Mouse (Mus musculus): Measurements from ENCODE around the gene Syndig1. TPM values are rescaled to one million over a fixed set of nuclear protein-coding genes. Genes with fewer than 3 reads are reported as not detected.

The Syndig1 gene
- polyA plus RNA-seq, 1 experiment from 2014 or later, result 4.7 TPM

- no peaks in the 10 kb centered on the region for H3K36me3 ChIP-seq
- H3K27ac ChIP-seq (replicated peaks), result no peak overlapping the region
- H3K27me3 ChIP-seq, result no peaks in the 10 kb centered on the region
- no peak overlapping the region for H3K9ac ChIP-seq
- H3K4me1 ChIP-seq, result no peaks in the 10 kb centered on the region; the same call in 1 of the 2 replicates
- H3K4me3 ChIP-seq (replicated peaks), result no peak overlapping the region
- no peak overlapping the region for H3K4me2 ChIP-seq (replicated peaks)
- no peaks in the 10 kb centered on the region for H3K9me3 ChIP-seq (replicated peaks)
- no peak for ATAC-seq (ENCODE audit: insufficient number of reproducible peaks, low FRiP score, low TSS enrichment, low read depth)
- 66% methylated on average over 5 of the region's 5 CpGs for WGBS
These were observed 101.0 kb downstream of the Syndig1 start for GRCm38 (mm10) chr2:149929986-149930385.

- no peaks in the 10 kb centered on the region for H3K27me3 ChIP-seq
- H3K4me1 ChIP-seq, result no peaks in the 10 kb centered on the region; the same call in 1 of the 2 replicates
- no peak overlapping the region for H3K27ac ChIP-seq (replicated peaks)
- WGBS, result 35% methylated on average over 2 of the region's 2 CpGs
- no peaks in the 10 kb centered on the region for H3K36me3 ChIP-seq
- H3K4me2 ChIP-seq (replicated peaks), result no peak overlapping the region
- H3K4me3 ChIP-seq (replicated peaks), result no peak overlapping the region
- H3K9me3 ChIP-seq (replicated peaks), result no peaks in the 10 kb centered on the region
- no peak overlapping the region for H3K9ac ChIP-seq
- no peak for ATAC-seq (ENCODE audit: insufficient number of reproducible peaks, low FRiP score, low TSS enrichment, low read depth)
These were observed 102.1 kb downstream of the Syndig1 start for GRCm38 (mm10) chr2:149931111-149931510.

- no peak for ATAC-seq (ENCODE audit: insufficient number of reproducible peaks, low FRiP score, low TSS enrichment, low read depth)
- H3K9me3 ChIP-seq (replicated peaks), result no peaks in the 10 kb centered on the region
- no peak overlapping the region for H3K4me2 ChIP-seq (replicated peaks)
- H3K27ac ChIP-seq (replicated peaks), result no peak overlapping the region
- no peak overlapping the region for H3K9ac ChIP-seq
- no peaks in the 10 kb centered on the region; the same call in 1 of the 2 replicates for H3K4me1 ChIP-seq
- H3K4me3 ChIP-seq (replicated peaks), result no peak overlapping the region
- no peaks in the 10 kb centered on the region for H3K27me3 ChIP-seq
- H3K36me3 ChIP-seq, result no peaks in the 10 kb centered on the region
These were observed 103.1 kb downstream of the Syndig1 start for GRCm38 (mm10) chr2:149932095-149932494.

GRCm38 (mm10) chr2:149933247-149933898 is 104.4 kb downstream of the Syndig1 start:
- H3K9me3 ChIP-seq (replicated peaks), result no peaks in the 10 kb centered on the region
- ATAC-seq (ENCODE audit: insufficient number of reproducible peaks, low FRiP score, low TSS enrichment, low read depth), result peak; percentile 41; the same call in 1 of the 2 replicates
- no peaks in the 10 kb centered on the region for H3K27me3 ChIP-seq
- H3K36me3 ChIP-seq, result no peaks in the 10 kb centered on the region
- no peak overlapping the region for H3K4me2 ChIP-seq (replicated peaks)
- 19% methylated on average over 2 of the region's 2 CpGs for WGBS
- H3K4me3 ChIP-seq (replicated peaks), result no peak overlapping the region
- H3K27ac ChIP-seq (replicated peaks), result 0 out of 2 replicates have a peak overlapping the region, but pooled peaks have one; percentile 5
- no peak overlapping the region for H3K9ac ChIP-seq
- H3K4me1 ChIP-seq, result no peaks in the 10 kb centered on the region; the same call in 1 of the 2 replicates

- WGBS, result 25% methylated on average over 4 of the region's 4 CpGs
- H3K27ac ChIP-seq (replicated peaks), result no peak overlapping the region
- no peak for ATAC-seq (ENCODE audit: insufficient number of reproducible peaks, low FRiP score, low TSS enrichment, low read depth)
These were observed 105.1 kb downstream of the Syndig1 start for GRCm38 (mm10) chr2:149934139-149934538.

GRCm38 (mm10) chr2:149938829-149939228 is 109.8 kb downstream of the Syndig1 start:
- no peak overlapping the region for H3K27ac ChIP-seq (replicated peaks)
- no peak for ATAC-seq (ENCODE audit: insufficient number of reproducible peaks, low FRiP score, low TSS enrichment, low read depth)
- 63% methylated on average over 4 of the region's 4 CpGs for WGBS

More at GRCm38 (mm10) chr2:149934139-149934538, 105.1 kb downstream of the Syndig1 start:
- Histone ChIP-seq H3K9me3 (replicated peaks) (no peaks in the 10 kb centered on the region), H3K36me3 (no peaks in the 10 kb centered on the region), H3K4me1 (no peaks in the 10 kb centered on the region; the same call in 1 of the 2 replicates), H3K27me3 (no peaks in the 10 kb centered on the region), H3K9ac (no peak overlapping the region), H3K4me3 (replicated peaks) (no peak overlapping the region), H3K4me2 (replicated peaks) (no peak overlapping the region)

GRCm38 (mm10) chr2:149939586-149939985 is 110.6 kb downstream of the Syndig1 start:
- H3K27me3 ChIP-seq, result no peaks in the 10 kb centered on the region
- no peak overlapping the region for H3K27ac ChIP-seq (replicated peaks)
- H3K36me3 ChIP-seq, result no peaks in the 10 kb centered on the region
- no peak overlapping the region for H3K4me2 ChIP-seq (replicated peaks)
- H3K4me3 ChIP-seq (replicated peaks), result no peak overlapping the region
- no peak for ATAC-seq (ENCODE audit: insufficient number of reproducible peaks, low FRiP score, low TSS enrichment, low read depth)
- no peak overlapping the region for H3K9ac ChIP-seq
- H3K9me3 ChIP-seq (replicated peaks), result no peaks in the 10 kb centered on the region
- H3K4me1 ChIP-seq, result no peaks in the 10 kb centered on the region
- 43% methylated on average over 2 of the region's 2 CpGs for WGBS

More at GRCm38 (mm10) chr2:149938829-149939228, 109.8 kb downstream of the Syndig1 start:
- H3K9ac ChIP-seq, result no peak overlapping the region
- H3K27me3 ChIP-seq, result no peaks in the 10 kb centered on the region
- H3K9me3 ChIP-seq (replicated peaks), result no peaks in the 10 kb centered on the region
- H3K4me3 ChIP-seq (replicated peaks), result no peak overlapping the region
- no peaks in the 10 kb centered on the region for H3K36me3 ChIP-seq
- no peaks in the 10 kb centered on the region for H3K4me1 ChIP-seq
- no peak overlapping the region for H3K4me2 ChIP-seq (replicated peaks)

- 89% methylated on average over 4 of the region's 4 CpGs for WGBS
- Histone ChIP-seq H3K36me3 (no peaks in the 10 kb centered on the region), H3K4me2 (replicated peaks) (no peak overlapping the region), H3K27ac (replicated peaks) (no peak overlapping the region), H3K27me3 (no peaks in the 10 kb centered on the region), H3K9me3 (replicated peaks) (no peaks in the 10 kb centered on the region), H3K4me3 (replicated peaks) (no peak overlapping the region), H3K9ac (no peak overlapping the region), H3K4me1 (no peaks in the 10 kb centered on the region)
- no peak for ATAC-seq (ENCODE audit: insufficient number of reproducible peaks, low FRiP score, low TSS enrichment, low read depth)
These were observed 121.6 kb downstream of the Syndig1 start for GRCm38 (mm10) chr2:149950641-149951040.

- H3K9me3 ChIP-seq (replicated peaks), result no peaks in the 10 kb centered on the region
- H3K27ac ChIP-seq (replicated peaks), result no peak overlapping the region
- H3K27me3 ChIP-seq, result no peaks in the 10 kb centered on the region
- no peak overlapping the region for H3K4me2 ChIP-seq (replicated peaks)
- H3K9ac ChIP-seq, result no peak overlapping the region
- ATAC-seq (ENCODE audit: insufficient number of reproducible peaks, low FRiP score, low TSS enrichment, low read depth), result no peak
- no peak overlapping the region for H3K4me3 ChIP-seq (replicated peaks)
- 69% methylated on average over 4 of the region's 4 CpGs for WGBS
- no peaks in the 10 kb centered on the region for H3K4me1 ChIP-seq
- no peaks in the 10 kb centered on the region for H3K36me3 ChIP-seq
These were observed 142.0 kb downstream of the Syndig1 start for GRCm38 (mm10) chr2:149971014-149971413.

- no peaks in the 10 kb centered on the region for H3K9me3 ChIP-seq (replicated peaks)
- H3K4me3 ChIP-seq (replicated peaks), result no peak overlapping the region
- H3K9ac ChIP-seq, result no peak overlapping the region
- WGBS, result 39% methylated on average over 6 of the region's 6 CpGs
- H3K27ac ChIP-seq (replicated peaks), result no peak overlapping the region
- ATAC-seq (ENCODE audit: insufficient number of reproducible peaks, low FRiP score, low TSS enrichment, low read depth), result no peak
- H3K4me2 ChIP-seq (replicated peaks), result no peak overlapping the region
- H3K36me3 ChIP-seq, result no peaks in the 10 kb centered on the region
- no peaks in the 10 kb centered on the region for H3K27me3 ChIP-seq
- no peaks in the 10 kb centered on the region for H3K4me1 ChIP-seq
These were observed 144.6 kb downstream of the Syndig1 start for GRCm38 (mm10) chr2:149973583-149973982.

GRCm38 (mm10) chr2:149980419-149980818 is 151.4 kb downstream of the Syndig1 start:
- Histone ChIP-seq H3K9me3 (replicated peaks) (no peaks in the 10 kb centered on the region), H3K36me3 (no peaks in the 10 kb centered on the region), H3K27ac (replicated peaks) (no peak overlapping the region), H3K4me2 (replicated peaks) (no peak overlapping the region), H3K4me3 (replicated peaks) (no peak overlapping the region), H3K9ac (no peak overlapping the region), H3K4me1 (no peaks in the 10 kb centered on the region), H3K27me3 (no peaks in the 10 kb centered on the region)
- no peak for ATAC-seq (ENCODE audit: insufficient number of reproducible peaks, low FRiP score, low TSS enrichment, low read depth)
- 69% methylated on average over 1 of the region's 1 CpGs for WGBS

- ATAC-seq (ENCODE audit: insufficient number of reproducible peaks, low FRiP score, low TSS enrichment, low read depth), result no peak
- Histone ChIP-seq H3K27me3 (no peaks in the 10 kb centered on the region), H3K4me3 (replicated peaks) (no peak overlapping the region), H3K4me2 (replicated peaks) (no peak overlapping the region), H3K9me3 (replicated peaks) (no peaks in the 10 kb centered on the region), H3K36me3 (no peaks in the 10 kb centered on the region), H3K4me1 (no peaks in the 10 kb centered on the region), H3K9ac (no peak overlapping the region), H3K27ac (replicated peaks) (no peak overlapping the region)
These were observed 153.5 kb downstream of the Syndig1 start for GRCm38 (mm10) chr2:149982466-149982865.

Data from embryonic facial prominence, embryonic 15.5 days (tissue).